Mouse (Mus musculus) limb, embryonic 13.5 days (tissue): ENCODE measurements around the gene Sema4g. TPM values are rescaled to one million over a fixed set of nuclear protein-coding genes. Genes with fewer than 3 reads are reported as not detected.
A peak's percentile ranks its signal among the peaks of the same experiment; 100 is the strongest.

ENCODE experiments used
- ATAC-seq: fragments of 200-750 bp; cut with Nextera tagmentation; 2 replicates; pipeline ENCODE4 v1.8.0; 2017; ENCODE audit warnings: low read depth, moderate number of reproducible peaks, moderate TSS enrichment; ENCODE audit not compliant: low FRiP score
- H3K27ac ChIP-seq: fragments of 300-500 bp; sonication (generic); 2 replicates; pipeline ENCODE4 v1.5.1; 2015; ENCODE audit warnings: inconsistent platforms, mild to moderate bottlenecking, moderate library complexity
- H3K27me3 ChIP-seq: fragments of 300-500 bp; sonication (generic); 2 replicates; pipeline ENCODE4 v1.6.1; 2015; ENCODE audit warnings: mild to moderate bottlenecking, inconsistent platforms
- H3K36me3 ChIP-seq: fragments of 300-500 bp; sonication (generic); 2 replicates; pipeline ENCODE4 v1.6.1; 2015; ENCODE audit warnings: inconsistent platforms, mild to moderate bottlenecking, moderate library complexity
- H3K4me1 ChIP-seq: fragments of 300-500 bp; sonication (generic); 2 replicates; pipeline ENCODE4 v1.6.1; 2015; ENCODE audit warnings: inconsistent platforms
- H3K4me2 ChIP-seq: fragments of 300-500 bp; sonication (generic); replicated peaks from 2 replicates; pipeline ENCODE4 v1.6.1; 2015; ENCODE audit warnings: inconsistent platforms, mild to moderate bottlenecking, moderate library complexity
- H3K4me3 ChIP-seq: fragments of 300-500 bp; sonication (generic); 2 replicates; pipeline ENCODE4 v1.5.1; 2015; ENCODE audit warnings: moderate library complexity, mild to moderate bottlenecking, inconsistent platforms
- H3K9ac ChIP-seq: fragments of 300-500 bp; sonication (generic); 2 replicates; pipeline ENCODE4 v1.6.1; 2015; ENCODE audit warnings: mild to moderate bottlenecking, inconsistent platforms
- H3K9me3 ChIP-seq: fragments of 300-500 bp; sonication (generic); 2 replicates; pipeline ENCODE4 v1.6.1; 2016; ENCODE audit warnings: inconsistent platforms
- WGBS: fragments of 180-500 bp; shearing (Covaris S2); methylation state at CpG from one replicate; pipeline ENCODE4 v1.1.7; 2015; 5-methylcytosine and 5-hydroxymethylcytosine counted together
- polyA plus RNA-seq: library from polyadenylated mRNA; unstranded; fragments of >200 nt; fragmentation: Nextera tagmentation; extraction: Ambion mirVana; gene quantifications from 2 replicates; pipeline ENCODE4 v1.2.1, GENCODE M21; 2015

Gene Sema4g
- polyA plus RNA-seq, 1 experiment from 2014 or later = 7.4 TPM

DNA sequence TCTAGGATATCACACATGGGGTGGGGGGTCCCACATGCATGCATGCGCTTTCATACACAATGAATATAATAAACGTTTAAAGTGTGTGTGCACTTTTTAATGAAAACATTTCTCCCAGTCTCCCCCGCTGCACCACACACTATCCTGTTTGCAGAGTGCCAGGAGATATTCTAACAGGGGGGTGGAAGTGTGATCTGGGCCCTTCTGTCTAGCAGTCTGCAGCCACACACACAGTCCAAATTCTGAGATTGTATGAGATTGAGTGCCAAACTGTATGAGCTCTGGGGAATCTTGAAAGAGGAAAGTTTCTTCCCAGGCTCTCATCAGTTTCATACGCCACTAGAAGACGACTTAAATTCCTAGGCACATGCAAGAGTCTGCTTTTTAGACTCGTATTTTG lies 1.1 kb upstream of the Sema4g start:
- 68% methylated on average over 6 of the region's 6 CpGs for WGBS
- ATAC-seq = no peak
- H3K4me3 ChIP-seq = no peak overlapping the region

GRCm38 (mm10) chr19:44988321-44988720 lies 580 bp upstream of the Sema4g start:
- Histone ChIP-seq H3K9ac (peak overlapping the region; percentile 86), H3K9me3 (no peaks in the 10 kb centered on the region), H3K4me1 (peaks cover 29% of the 10 kb centered on the region), H3K36me3 (peaks cover 11% of the 10 kb centered on the region), H3K4me2 (peak overlapping the region; percentile 97), H3K27me3 (no peaks in the 10 kb centered on the region), H3K27ac (no peak overlapping the region), H3K4me3 (peak overlapping the region; percentile 80)
- no peak for ATAC-seq
- WGBS = 23% methylated on average over 9 of the region's 9 CpGs

More for the DNA sequence above, 1.1 kb upstream of the Sema4g start:
- peaks cover 29% of the 10 kb centered on the region for H3K4me1 ChIP-seq
- no peak overlapping the region for H3K9ac ChIP-seq
- no peak overlapping the region for H3K4me2 ChIP-seq
- peaks cover 11% of the 10 kb centered on the region for H3K36me3 ChIP-seq
- no peaks in the 10 kb centered on the region for H3K9me3 ChIP-seq
- no peaks in the 10 kb centered on the region for H3K27me3 ChIP-seq
- H3K27ac ChIP-seq = no peak overlapping the region

DNA sequence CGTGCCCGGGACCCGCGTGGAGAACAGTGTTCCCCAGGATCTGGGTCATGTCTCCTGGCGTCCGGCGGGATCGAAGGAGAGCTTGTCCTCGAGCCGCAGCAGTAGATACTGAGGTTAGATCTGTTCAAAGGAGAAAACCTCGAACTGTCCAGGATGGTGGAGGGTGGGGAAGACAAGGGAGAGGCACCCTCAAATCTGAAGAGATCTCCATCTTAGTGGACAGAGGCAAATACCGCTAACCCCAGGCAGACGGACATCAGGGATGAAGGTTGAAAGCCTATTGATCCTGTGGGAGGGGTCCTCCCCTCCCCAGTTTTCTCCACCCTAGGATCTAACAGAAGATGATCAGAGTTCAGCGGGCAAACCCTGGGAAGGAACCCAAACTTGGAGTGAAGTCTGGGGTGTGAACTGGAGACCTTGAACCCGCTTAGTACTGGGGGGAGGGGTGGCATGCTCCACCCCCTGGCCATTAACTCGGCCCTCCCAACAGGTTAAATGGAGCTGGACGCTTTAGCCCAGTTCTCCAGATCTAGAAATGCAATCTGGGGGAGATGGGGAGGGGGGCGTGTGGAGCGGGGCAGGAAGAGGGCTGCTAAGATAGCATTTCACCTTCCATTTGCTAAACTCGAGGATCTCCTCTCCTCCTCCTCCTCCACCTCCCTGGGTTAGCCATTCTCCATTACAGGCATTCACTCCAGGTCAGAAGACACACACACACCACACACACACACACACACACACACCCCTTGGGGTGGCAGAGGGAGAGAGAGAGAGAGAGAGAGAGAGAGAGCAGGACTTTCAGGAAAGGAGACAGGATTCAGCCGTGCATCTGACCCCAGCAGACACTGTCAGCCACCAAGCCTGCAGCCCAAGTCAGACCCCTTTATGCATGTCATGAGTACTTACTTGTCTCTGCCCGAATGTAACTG lies 930 bp downstream of the Sema4g start:
- ATAC-seq = peak; percentile 22
- H3K4me3 ChIP-seq = peak overlapping the region; percentile 80
- H3K27me3 ChIP-seq = no peaks in the 10 kb centered on the region
- H3K9me3 ChIP-seq = no peaks in the 10 kb centered on the region
- H3K27ac ChIP-seq = peak overlapping the region; percentile 28; the same call in 1 of the 2 replicates
- WGBS = 4% methylated on average over 22 of the region's 22 CpGs
- H3K9ac ChIP-seq = peak overlapping the region; percentile 86
- peak overlapping the region; percentile 97 for H3K4me2 ChIP-seq
- peaks cover 29% of the 10 kb centered on the region for H3K4me1 ChIP-seq
- peaks cover 16% of the 10 kb centered on the region for H3K36me3 ChIP-seq

DNA sequence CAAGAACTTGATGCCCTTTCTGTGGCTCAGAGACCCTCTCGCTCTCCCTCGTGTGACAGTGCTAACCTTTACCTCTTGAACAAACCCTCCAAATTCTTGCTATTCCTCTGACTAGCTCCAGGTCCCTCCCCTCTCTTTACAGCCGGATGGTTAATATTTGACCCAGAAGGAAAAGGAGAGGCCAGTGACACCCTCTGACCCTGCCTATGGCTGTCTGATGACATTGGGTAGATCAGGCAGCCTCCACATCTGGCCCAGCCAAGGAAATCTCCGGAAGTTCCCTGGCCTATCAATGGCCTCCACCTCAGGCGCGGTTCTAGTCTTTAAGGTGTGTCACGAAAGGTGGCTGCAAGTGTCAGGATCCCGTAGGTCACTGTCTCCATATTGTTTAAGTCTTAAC lies 2.1 kb downstream of the Sema4g start:
- no peak for ATAC-seq
- 84% methylated on average over 8 of the region's 8 CpGs for WGBS
- Histone ChIP-seq H3K4me1 (peaks cover 29% of the 10 kb centered on the region), H3K9me3 (no peaks in the 10 kb centered on the region), H3K4me3 (no peak overlapping the region), H3K27ac (no peak overlapping the region), H3K4me2 (0 out of 2 replicates have a peak overlapping the region, but pooled peaks have one; percentile 9), H3K9ac (peak overlapping the region; percentile 13; the same call in 1 of the 2 replicates), H3K27me3 (no peaks in the 10 kb centered on the region), H3K36me3 (peaks cover 18% of the 10 kb centered on the region)

- ATAC-seq = no peak
- Histone ChIP-seq H3K36me3 (peaks cover 29% of the 10 kb centered on the region), H3K27ac (no peak overlapping the region), H3K4me2 (no peak overlapping the region), H3K9me3 (no peaks in the 10 kb centered on the region), H3K27me3 (no peaks in the 10 kb centered on the region), H3K9ac (no peak overlapping the region), H3K4me1 (peaks cover 29% of the 10 kb centered on the region), H3K4me3 (no peak overlapping the region)
- WGBS = 38% methylated on average over 7 of the region's 7 CpGs
These were observed 3.3 kb downstream of the Sema4g start for GRCm38 (mm10) chr19:44992246-44992645.

DNA sequence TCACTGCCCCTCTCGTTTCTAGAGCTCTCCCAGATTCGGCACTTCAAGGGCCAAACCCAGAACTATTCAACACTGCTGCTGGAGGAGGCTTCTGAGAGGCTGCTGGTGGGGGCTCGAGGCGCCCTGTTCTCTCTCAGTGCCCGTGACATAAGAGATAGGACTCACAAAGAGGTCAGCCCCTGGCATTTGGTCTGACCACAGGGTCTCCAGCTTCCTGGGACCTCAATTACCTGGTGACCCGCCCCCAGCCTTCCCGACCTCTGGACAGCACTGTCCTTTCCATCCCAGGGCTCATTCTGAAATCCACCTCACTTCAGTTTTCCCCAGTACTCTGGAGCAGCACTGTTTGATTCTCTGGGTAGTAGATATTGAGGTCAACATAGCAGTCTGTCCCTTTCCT lies 3.8 kb downstream of the Sema4g start:
- no peak overlapping the region for H3K4me2 ChIP-seq
- H3K4me1 ChIP-seq = peaks cover 29% of the 10 kb centered on the region
- H3K9ac ChIP-seq = no peak overlapping the region
- H3K27ac ChIP-seq = no peak overlapping the region
- H3K9me3 ChIP-seq = no peaks in the 10 kb centered on the region
- no peak overlapping the region for H3K4me3 ChIP-seq
- ATAC-seq = no peak
- 48% methylated on average over 7 of the region's 7 CpGs for WGBS
- no peaks in the 10 kb centered on the region for H3K27me3 ChIP-seq
- H3K36me3 ChIP-seq = peaks cover 33% of the 10 kb centered on the region

DNA sequence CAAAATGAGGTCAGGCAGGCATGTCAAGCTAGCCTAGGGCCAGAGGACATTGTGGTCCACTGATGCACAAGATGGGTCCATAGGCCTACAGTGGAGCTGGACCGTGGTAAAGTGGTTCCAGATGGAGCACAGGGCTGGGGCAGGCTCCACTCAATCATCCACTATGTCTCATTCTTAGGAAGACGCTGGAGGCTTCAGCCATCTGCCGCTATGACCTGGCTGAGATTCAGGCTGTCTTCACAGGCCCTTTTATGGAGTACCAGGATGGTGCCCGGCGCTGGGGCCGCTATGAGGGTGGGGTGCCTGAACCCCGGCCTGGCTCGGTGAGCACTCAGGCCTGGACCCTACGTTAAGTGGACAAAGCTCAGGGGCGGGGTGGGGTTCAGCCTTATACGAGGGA lies 8.9 kb downstream of the Sema4g start:
- H3K4me1 ChIP-seq = no peaks in the 10 kb centered on the region
- no peak overlapping the region for H3K4me2 ChIP-seq
- H3K36me3 ChIP-seq = peaks cover 79% of the 10 kb centered on the region
- no peak for ATAC-seq
- H3K4me3 ChIP-seq = no peak overlapping the region
- 77% methylated on average over 11 of the region's 11 CpGs for WGBS
- no peak overlapping the region for H3K27ac ChIP-seq
- no peaks in the 10 kb centered on the region for H3K27me3 ChIP-seq
- H3K9me3 ChIP-seq = no peaks in the 10 kb centered on the region
- no peak overlapping the region for H3K9ac ChIP-seq

GRCm38 (mm10) chr19:44999647-45000046 lies 10.7 kb downstream of the Sema4g start:
- peaks cover 88% of the 10 kb centered on the region for H3K36me3 ChIP-seq
- no peak overlapping the region for H3K9ac ChIP-seq
- ATAC-seq = no peak
- H3K4me3 ChIP-seq = no peak overlapping the region
- H3K27ac ChIP-seq = no peak overlapping the region
- WGBS = 80% methylated on average over 8 of the region's 8 CpGs
- H3K4me2 ChIP-seq = no peak overlapping the region
- H3K9me3 ChIP-seq = no peaks in the 10 kb centered on the region
- H3K27me3 ChIP-seq = no peaks in the 10 kb centered on the region
- no peaks in the 10 kb centered on the region for H3K4me1 ChIP-seq

DNA sequence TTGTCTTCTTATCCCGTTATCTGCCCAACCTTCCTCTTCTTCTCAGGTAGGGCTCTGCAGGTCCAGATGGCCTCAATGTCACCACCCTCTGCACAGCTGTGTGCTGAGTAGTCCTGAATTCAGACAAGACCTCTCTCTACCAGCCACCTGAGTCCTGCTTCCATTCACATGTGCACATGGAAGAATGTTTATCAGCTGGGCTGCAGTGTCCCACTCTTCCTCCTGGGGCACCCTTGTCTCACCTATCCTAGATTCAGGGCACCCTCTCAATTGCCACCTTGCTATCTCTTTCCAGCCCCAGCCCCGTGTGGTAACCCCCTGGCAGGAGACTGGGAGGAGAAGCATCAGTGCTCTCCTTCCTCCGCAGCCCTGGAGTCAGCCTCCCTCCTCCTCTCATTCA lies 13.4 kb downstream of the Sema4g start:
- Histone ChIP-seq H3K36me3 (peaks cover 74% of the 10 kb centered on the region), H3K4me2 (no peak overlapping the region), H3K9ac (no peak overlapping the region), H3K4me1 (peaks cover 17% of the 10 kb centered on the region), H3K27ac (no peak overlapping the region), H3K4me3 (no peak overlapping the region), H3K27me3 (no peaks in the 10 kb centered on the region), H3K9me3 (no peaks in the 10 kb centered on the region)
- WGBS = 62% methylated on average over 3 of the region's 3 CpGs
- no peak for ATAC-seq

DNA sequence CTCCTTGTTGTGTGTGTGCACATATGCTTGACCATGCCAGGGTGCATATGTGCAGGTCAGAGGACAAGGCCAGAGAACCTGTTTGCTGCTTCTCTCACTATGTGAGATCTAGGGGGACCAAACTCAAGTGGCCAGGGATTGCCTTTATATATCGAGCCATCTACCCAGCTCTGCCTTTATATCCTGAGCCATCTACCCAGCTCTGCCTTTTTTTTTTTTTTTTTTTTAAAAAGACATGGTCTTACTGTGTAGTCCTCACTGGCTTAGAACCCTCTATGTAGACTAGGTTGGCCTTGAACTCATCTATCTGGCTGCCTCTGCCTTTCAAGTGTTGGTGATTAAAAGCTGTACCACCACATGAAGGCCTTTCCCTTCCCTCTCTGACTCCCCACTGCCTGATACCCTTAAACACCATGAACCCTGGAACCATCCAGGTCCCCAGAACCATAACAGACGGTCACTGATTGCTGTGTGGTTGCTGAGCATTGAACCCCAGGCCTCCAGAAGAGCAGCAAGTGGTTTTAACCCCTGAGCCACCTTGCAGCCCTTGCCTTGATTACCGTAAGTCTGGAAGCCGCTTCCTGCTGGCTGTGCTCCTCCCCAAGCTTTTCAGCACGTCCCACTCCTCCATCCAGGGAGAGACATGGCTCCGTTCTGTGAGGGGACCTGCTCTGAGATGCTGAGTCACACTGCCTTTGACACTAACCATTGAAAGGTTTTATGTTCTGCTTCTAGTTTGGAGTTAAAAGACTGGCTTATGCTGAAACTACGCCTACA lies 15.0 kb downstream of the Sema4g start:
- Histone ChIP-seq H3K27me3 (no peaks in the 10 kb centered on the region), H3K9ac (no peak overlapping the region), H3K9me3 (no peaks in the 10 kb centered on the region), H3K27ac (no peak overlapping the region), H3K4me1 (peaks cover 20% of the 10 kb centered on the region), H3K4me2 (no peak overlapping the region), H3K4me3 (no peak overlapping the region), H3K36me3 (peaks cover 65% of the 10 kb centered on the region)
- no peak for ATAC-seq
- 86% methylated on average over 7 of the region's 7 CpGs for WGBS

DNA sequence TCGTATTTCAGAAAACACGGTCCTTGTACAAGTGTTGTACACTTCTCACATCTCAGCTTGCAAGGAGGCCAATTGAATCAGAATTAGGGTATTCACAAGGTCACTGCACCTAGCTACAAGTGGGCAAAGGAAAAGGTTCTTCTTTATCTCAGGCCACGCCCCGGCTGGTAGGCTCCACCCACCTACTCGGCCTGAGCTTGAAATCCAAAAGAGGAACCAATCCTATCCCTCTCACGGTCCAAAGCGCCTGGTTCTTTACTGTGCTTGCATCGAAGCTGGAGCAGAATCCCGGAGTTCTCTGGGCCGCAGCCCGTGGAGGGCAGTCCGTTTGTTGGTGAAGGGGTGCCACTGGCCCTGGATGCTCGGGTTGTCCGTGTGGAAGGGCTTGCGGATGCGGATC lies 16.5 kb downstream of the Sema4g start, which contains the start of gene Twnk:
Twnk (plus strand) TSS at position 220 of the 400 bp plus-strand sequence.
- Histone ChIP-seq H3K27me3 (no peaks in the 10 kb centered on the region), H3K9ac (peak within 1 kb of the TSS; percentile 84), H3K4me1 (peaks cover 20% of the 10 kb centered on the region), H3K36me3 (peaks cover 64% of the 10 kb centered on the region), H3K4me3 (peak within 1 kb of the TSS; percentile 97), H3K9me3 (no peaks in the 10 kb centered on the region), H3K27ac (peak within 1 kb of the TSS; percentile 70), H3K4me2 (peak within 1 kb of the TSS; percentile 96)
- WGBS = 11% methylated on average over 16 of the region's 16 CpGs
- no peak for ATAC-seq
